Comparison of ENCODE assay signal across 9 mouse cellular contexts in the genomic region with DNA sequence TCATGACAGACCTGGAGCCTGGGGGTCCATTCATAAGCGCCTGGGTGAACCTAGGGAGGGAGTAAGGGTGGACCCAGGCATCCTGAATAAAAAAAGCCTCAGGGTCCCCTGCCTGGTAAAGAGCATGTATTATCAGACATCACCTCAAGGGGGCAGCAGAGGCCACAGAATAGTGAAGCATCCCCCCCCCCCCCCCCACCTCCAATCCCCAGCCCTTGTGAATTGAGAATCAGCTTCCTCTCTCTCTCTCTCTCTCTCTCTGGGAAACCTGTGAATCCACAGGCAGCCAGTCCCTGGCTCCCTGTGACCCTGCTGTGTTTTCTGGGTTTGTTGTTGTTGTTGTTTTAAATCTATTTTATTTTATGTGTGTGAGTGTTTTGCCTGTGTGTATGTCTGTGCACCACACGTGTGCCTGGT. TPM values are rescaled to one million over a fixed set of nuclear protein-coding genes. Genes with fewer than 3 reads are reported as not detected.
DNase-seq lines count a peak whose midpoint lies in the region; ATAC-seq and TF ChIP-seq lines count a peak whose summit lies in the region.
"Had no signal": no experiment of that assay in that cellular context is flagged by ENCODE, and none has a peak within 500 bp of the region (broad histone marks: within the 10 kb centered on the region; RNA-seq: fewer than 3 reads in every experiment).

No protein-coding gene starts in this region.

- H3K79me3 ChIP-seq in C2C12 (ENCODE audit: low read depth) = no peaks in the 10 kb centered on the region

- peak; percentile 14 for TF ChIP-seq CTCF in C2C12 (IDR thresholded peaks at IDR 0.05; ENCODE audit: control insufficient read depth, insufficient read depth, insufficient read length)
- TF ChIP-seq CTCF in cerebellum, adult 2 months (IDR thresholded peaks at IDR 0.05; ENCODE audit: borderline replicate concordance, insufficient read depth, low read depth, low read length) = peak; percentile 41; the same call in 1 of the 2 replicates
- peak; percentile 64 for TF ChIP-seq CTCF in forebrain, postnatal 0 days (IDR thresholded peaks at IDR 0.05; ENCODE audit: low read depth)

- H3K9me3 ChIP-seq in forebrain, postnatal 0 days (ENCODE audit: low read length) = no peaks in the 10 kb centered on the region
- H3K9me3 ChIP-seq: stomach, embryonic 15.5 days had no signal

- peaks cover 15% of the 10 kb centered on the region for H3K27me3 ChIP-seq in C2C12 (ENCODE audit: control insufficient read depth, insufficient read depth, insufficient read length)
- no peaks in the 10 kb centered on the region for H3K27me3 ChIP-seq in cerebellum, adult 2 months (ENCODE audit: control insufficient read depth, insufficient read depth, low read length)
- no peaks in the 10 kb centered on the region for H3K27me3 ChIP-seq in forebrain, postnatal 0 days (ENCODE audit: insufficient read depth, low read length)
- H3K27me3 ChIP-seq: stomach, embryonic 15.5 days had no signal

- no peak overlapping the region for H3ac ChIP-seq in C2C12 (ENCODE audit: control insufficient read depth, insufficient read length, low read depth)

- 20% methylated on average over 2 of the region's 2 CpGs for WGBS in cerebellum, adult 2 months
- 15% methylated on average over 2 of the region's 2 CpGs for WGBS in forebrain, postnatal 0 days

- ATAC-seq in forebrain, postnatal 0 days = peak; percentile 71

- H3K4me3 ChIP-seq in C2C12 (ENCODE audit: insufficient read depth, poor library complexity, severe bottlenecking) = no peak overlapping the region
- no peak overlapping the region for H3K4me3 ChIP-seq in cerebellum, adult 2 months (replicated peaks; ENCODE audit: insufficient read depth, low read depth, low read length)
- H3K4me3 ChIP-seq in forebrain, postnatal 0 days (ENCODE audit: low read depth, low read length) = no peak overlapping the region
- H3K4me3 ChIP-seq: stomach, embryonic 15.5 days had no signal

- no peak overlapping the region for H3K27ac ChIP-seq in cerebellum, adult 2 months (ENCODE audit: insufficient read depth, low read length)
- no peak overlapping the region for H3K27ac ChIP-seq in forebrain, postnatal 0 days (ENCODE audit: low read depth, low read length)
- H3K27ac ChIP-seq: stomach, embryonic 15.5 days had no signal

- peak; percentile 62 for DNase-seq in gastrocnemius, adult 18-20 months (ENCODE audit: low spot score)
- no peak for DNase-seq in gastrocnemius, postnatal 25 days
- peak; percentile 27 to 49 for DNase-seq in cerebellum, adult 2 months
- DNase-seq in forebrain, postnatal 0 days = peak; percentile 84
- DNase-seq in kidney, adult 9 months = peak; percentile 53
- peak; percentile 82 for DNase-seq in lung, postnatal 36 days
- peak; percentile 20 to 62 for DNase-seq in spleen, postnatal 14 days (ENCODE audit: low spot score in 2 of 2)

- TF ChIP-seq POLR2A in cerebellum, adult 2 months (IDR thresholded peaks at IDR 0.05; ENCODE audit: borderline replicate concordance, insufficient read depth, low read length) = no peak

- H3K9ac ChIP-seq in forebrain, postnatal 0 days = no peak overlapping the region
- H3K9ac ChIP-seq: stomach, embryonic 15.5 days had no signal

- H3K36me3 ChIP-seq in C2C12 (ENCODE audit: control insufficient read depth, insufficient read depth) = no peaks in the 10 kb centered on the region
- H3K36me3 ChIP-seq in forebrain, postnatal 0 days (ENCODE audit: insufficient read depth) = no peaks in the 10 kb centered on the region
- H3K36me3 ChIP-seq: stomach, embryonic 15.5 days had no signal

- H3K4me1 ChIP-seq in cerebellum, adult 2 months (ENCODE audit: control insufficient read depth, insufficient read depth, low read length) = no peaks in the 10 kb centered on the region
- no peaks in the 10 kb centered on the region for H3K4me1 ChIP-seq in forebrain, postnatal 0 days (ENCODE audit: insufficient read depth)
- H3K4me1 ChIP-seq: stomach, embryonic 15.5 days had no signal

- H3K79me2 ChIP-seq in C2C12 (ENCODE audit: control insufficient read depth, insufficient read depth) = no peaks in the 10 kb centered on the region

- H3K4me2 ChIP-seq in forebrain, postnatal 0 days (ENCODE audit: low read depth) = no peak overlapping the region
- H3K4me2 ChIP-seq: stomach, embryonic 15.5 days had no signal

TF ChIP-seq in C2C12, 6 proteins besides CTCF, POLR2A, EP300 and RAD21:
- no peak for TF ChIP-seq MYOD1 (IDR thresholded peaks at IDR 0.05; ENCODE audit: control insufficient read depth, insufficient read length, low read depth)

RNA-seq across cellular contexts. Expression of gene Psmg3, which starts 11.8 kb away (rescaled TPM):
- 10 to 100 TPM in 1 of 2 experiments, 1 to 10 TPM in 1; 7.8 to 10.6 TPM for total RNA-seq in gastrocnemius, adult 18-20 months (2021)
- total RNA-seq in gastrocnemius, postnatal 25 days (2021) = 1 to 10 TPM; 7.4 to 9.2 TPM
- 68.8 TPM for polyA plus RNA-seq in C2C12 (2012; fragmentation: generic; extraction: Trizol)
- polyA plus RNA-seq in cerebellum, adult 2 months (2012; rRNA removed) = 33.9 and 36.3 TPM in 2 replicates
- 26.9 and 30.1 TPM in 2 replicates for total RNA-seq in forebrain, postnatal 0 days (2014; rRNA removed)
- polyA plus RNA-seq in forebrain, postnatal 0 days (2015; fragmentation: Nextera tagmentation; extraction: Ambion mirVana) = 63.9 and 66.3 TPM in 2 replicates

RNA-seq across cellular contexts. Expression of gene Gm26938, which starts 12.3 kb away (rescaled TPM):
- not detected for total RNA-seq in gastrocnemius, adult 18-20 months (2021)
- not detected for total RNA-seq in gastrocnemius, postnatal 25 days (2021)
- polyA plus RNA-seq in C2C12 (2012; fragmentation: generic; extraction: Trizol) = 0.14 TPM
- polyA plus RNA-seq in cerebellum, adult 2 months (2012; rRNA removed) = not detected in 2 replicates
- total RNA-seq in forebrain, postnatal 0 days (2014; rRNA removed) = 0.69 TPM in 1 of 2 replicates, not detected in the other
- not detected in 2 replicates for polyA plus RNA-seq in forebrain, postnatal 0 days (2015; fragmentation: Nextera tagmentation; extraction: Ambion mirVana)
- polyA plus RNA-seq: stomach, embryonic 15.5 days had no signal

RNA-seq across cellular contexts. Expression of gene Tmem184a, which starts 18.8 kb away (rescaled TPM):
- under 1 TPM; 0.78 to 0.84 TPM for total RNA-seq in gastrocnemius, adult 18-20 months (2021)
- total RNA-seq in gastrocnemius, postnatal 25 days (2021) = under 1 TPM; 0.80 to 0.87 TPM
- 0.13 TPM for polyA plus RNA-seq in C2C12 (2012; fragmentation: generic; extraction: Trizol)
- polyA plus RNA-seq in cerebellum, adult 2 months (2012; rRNA removed) = 0.54 and 0.71 TPM in 2 replicates
- 0.10 and 0.15 TPM in 2 replicates for total RNA-seq in forebrain, postnatal 0 days (2014; rRNA removed)
- 0.12 TPM in 1 of 2 replicates, not detected in the other for polyA plus RNA-seq in forebrain, postnatal 0 days (2015; fragmentation: Nextera tagmentation; extraction: Ambion mirVana)

RNA-seq across cellular contexts. Expression of gene Mafk, which starts 47.2 kb away (rescaled TPM):
- total RNA-seq in gastrocnemius, adult 18-20 months (2021) = 10 to 100 TPM; 19.5 to 33.9 TPM
- 10 to 100 TPM; 12.9 to 17.5 TPM for total RNA-seq in gastrocnemius, postnatal 25 days (2021)
- 11.9 TPM for polyA plus RNA-seq in C2C12 (2012; fragmentation: generic; extraction: Trizol)
- polyA plus RNA-seq in cerebellum, adult 2 months (2012; rRNA removed) = 6.8 and 7.8 TPM in 2 replicates
- total RNA-seq in forebrain, postnatal 0 days (2014; rRNA removed) = 19.7 and 23.2 TPM in 2 replicates
- 8.4 and 9.6 TPM in 2 replicates for polyA plus RNA-seq in forebrain, postnatal 0 days (2015; fragmentation: Nextera tagmentation; extraction: Ambion mirVana)

Comparison
In these comparisons a context has a peak if more than half of its experiments do, and no peak if none do; other contexts are left out.
1. CTCF ChIP-seq: peak in every context shown above with its lines; median percentile 64 in forebrain, postnatal 0 days; 41 in cerebellum, adult 2 months; 14 in C2C12.